Mouse (Mus musculus) olfactory bulb, adult 2 months (tissue): ENCODE results near the gene Lnx1.

Experiments used
- CTCF ChIP-seq: fragments of 200-500 bp; IDR thresholded peaks from 2 replicates; pipeline ENCODE4 v1.5.1; 2012; ENCODE audit warnings: low read depth, mild to moderate bottlenecking, low read length, moderate library complexity; ENCODE audit not compliant: insufficient read depth
- POLR2A ChIP-seq: fragments of 200-500 bp; IDR thresholded peaks from 2 replicates; pipeline ENCODE4 v1.6.1; 2012; ENCODE audit warnings: mild to moderate bottlenecking, low read depth, low read length, moderate library complexity; ENCODE audit not compliant: insufficient read depth

- TF ChIP-seq CTCF (no peak), POLR2A (no peak)
Observed at GRCm38 (mm10) chr5:74612713-74613112, 90.0 kb downstream of the Lnx1 start.
